Mouse (Mus musculus): Measurements from ENCODE around the gene Stag1.

DNA sequence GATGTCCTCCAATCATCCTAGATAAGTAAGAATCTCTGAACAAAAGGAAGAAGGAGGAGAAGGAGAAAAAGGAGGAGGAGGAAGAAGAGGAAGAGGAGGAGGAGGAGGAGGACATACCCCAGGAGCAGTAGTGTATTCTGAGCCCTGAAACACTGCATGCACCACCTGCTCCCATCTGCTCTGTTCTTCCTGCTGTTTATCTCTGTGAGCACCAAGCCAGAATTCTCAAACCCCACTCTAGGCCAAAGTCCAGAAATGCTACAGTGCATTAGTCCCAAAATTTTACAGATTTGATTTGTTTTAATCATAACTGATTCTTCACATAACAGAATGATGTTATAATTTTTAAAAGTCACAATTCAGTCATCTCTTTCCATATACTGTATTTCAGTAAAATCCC is 38.6 kb upstream of the Stag1 start:
- TF ChIP-seq POLR2A (IDR thresholded peaks at IDR 0.05; ENCODE audit: borderline replicate concordance, extremely low read depth, low read depth, low read length): no peak
- TF ChIP-seq CTCF (IDR thresholded peaks at IDR 0.05; ENCODE audit: insufficient read depth, low read length): no peak
